Mouse (Mus musculus) thymus, adult 2 months (tissue): Measurements from ENCODE around the gene Slc16a6.

Experiments
- CTCF ChIP-seq: fragments of 200-500 bp; IDR thresholded peaks from 2 replicates; pipeline ENCODE4 v1.5.1; 2012; ENCODE audit warnings: mild to moderate bottlenecking, control low read depth, low read length, moderate library complexity, borderline replicate concordance; ENCODE audit not compliant: control insufficient read depth, poor library complexity, insufficient read depth; ENCODE audit errors: extremely low read depth
- POLR2A ChIP-seq: fragments of 200-500 bp; IDR thresholded peaks from 2 replicates; pipeline ENCODE4 v1.6.1; 2012; ENCODE audit warnings: mild to moderate bottlenecking, low read length, control low read depth, moderate library complexity; ENCODE audit not compliant: control insufficient read depth, poor library complexity, insufficient read depth; ENCODE audit errors: extremely low read depth

GRCm38 (mm10) chr11:109423294-109423693 is 50.1 kb downstream of the Slc16a6 start:
- no peak for TF ChIP-seq POLR2A
- no peak for TF ChIP-seq CTCF
